Mouse (Mus musculus): ENCODE measurements around the gene Heatr6.

- TF ChIP-seq CTCF (IDR thresholded peaks at IDR 0.05; ENCODE audit: low read depth, low read length): no peak
- no peak for TF ChIP-seq POLR2A (IDR thresholded peaks at IDR 0.05; ENCODE audit: borderline replicate concordance, low read depth, low read length)
These were observed 10.0 kb upstream of the Heatr6 start for GRCm38 (mm10) chr11:83743525-83743924.

Data from bone marrow macrophage, adult 2 months (primary cell).